Mouse (Mus musculus): Measurements from ENCODE around the gene Tspan4.

- no peak for TF ChIP-seq POLR2A (IDR thresholded peaks at IDR 0.05; ENCODE audit: extremely low read depth, insufficient read depth, low read length)
- no peak for TF ChIP-seq CTCF (IDR thresholded peaks at IDR 0.05; ENCODE audit: low read depth, low read length)
Measured at GRCm38 (mm10) chr7:141432186-141432611, 42.8 kb upstream of the Tspan4 start.

Data from liver, adult 2 months (tissue).